In genomic region chr7:99409441-99410222, GRCm38 (mm10) we compare ENCODE assay signal across 9 mouse cellular contexts. TPM values are rescaled to one million over a fixed set of nuclear protein-coding genes. Genes with fewer than 3 reads are reported as not detected.
DNase-seq lines count a peak whose midpoint lies in the region; ATAC-seq and TF ChIP-seq lines count a peak whose summit lies in the region.
"Had no signal": no experiment of that assay in that cellular context is flagged by ENCODE, and none has a peak within 500 bp of the region (broad histone marks: within the 10 kb centered on the region; RNA-seq: fewer than 3 reads in every experiment).

No protein-coding gene starts in this region.

- no peak for TF ChIP-seq CTCF in testis, adult 2 months (IDR thresholded peaks at IDR 0.05; ENCODE audit: control insufficient read depth, insufficient read depth, insufficient replicate concordance, low read depth, low read length)

- no peak overlapping the region for H3K9ac ChIP-seq in hindbrain, embryonic 12.5 days
- no peak overlapping the region for H3K9ac ChIP-seq in hindbrain, embryonic 14.5 days
- H3K9ac ChIP-seq in limb, embryonic 12.5 days (replicated peaks) = no peak overlapping the region

- 73% methylated on average over 8 of the region's 8 CpGs for WGBS in hindbrain, embryonic 12.5 days
- 80% methylated on average over 8 of the region's 8 CpGs for WGBS in hindbrain, embryonic 14.5 days
- 66% methylated on average over 8 of the region's 8 CpGs for WGBS in limb, embryonic 12.5 days

- 0 out of 2 replicates have a peak overlapping the region, but pooled peaks have one; percentile 13 for H3K27ac ChIP-seq in hindbrain, embryonic 12.5 days
- no peak overlapping the region for H3K27ac ChIP-seq in hindbrain, embryonic 14.5 days
- H3K27ac ChIP-seq in testis, adult 2 months (ENCODE audit: control insufficient read depth, insufficient read depth, low read depth, low read length) = 0 out of 2 replicates have a peak overlapping the region, but pooled peaks have one; percentile 5
- H3K27ac ChIP-seq in limb, embryonic 12.5 days = peak overlapping the region; percentile 12; the same call in 1 of the 2 replicates

- ATAC-seq in hindbrain, embryonic 12.5 days (ENCODE audit: low FRiP score) = no peak
- no peak for ATAC-seq in hindbrain, embryonic 14.5 days (ENCODE audit: low FRiP score)
- ATAC-seq in limb, embryonic 12.5 days (ENCODE audit: insufficient number of reproducible peaks, insufficient read depth, low FRiP score, low TSS enrichment, low read depth) = no peak
- no peak for ATAC-seq in megakaryocyte progenitor cell, adult 5-6 weeks (replicated peaks; ENCODE audit: poor library complexity)

- peaks cover 19% of the 10 kb centered on the region for H3K4me1 ChIP-seq in hindbrain, embryonic 12.5 days
- H3K4me1 ChIP-seq in hindbrain, embryonic 14.5 days (replicated peaks; ENCODE audit: control insufficient read depth, insufficient read depth, low read length) = no peaks in the 10 kb centered on the region
- no peaks in the 10 kb centered on the region for H3K4me1 ChIP-seq in testis, adult 2 months (ENCODE audit: control insufficient read depth, insufficient read depth, low read length)
- H3K4me1 ChIP-seq in limb, embryonic 12.5 days (replicated peaks) = peaks cover 34% of the 10 kb centered on the region

- DNase-seq in hindbrain, embryonic 14.5 days (ENCODE audit: low spot score) = no peak
- DNase-seq in testis, postnatal 10 days (ENCODE audit: low spot score) = no peak
- DNase-seq in spleen, adult 12 weeks (ENCODE audit: low spot score) = no peak
- DNase-seq: adrenal gland, adult 8-10 months; cerebellum, postnatal 25 days had no signal

- no peak for TF ChIP-seq POLR2A in testis, adult 2 months (IDR thresholded peaks at IDR 0.05; ENCODE audit: control insufficient read depth, low read depth, low read length)

- H3K4me2 ChIP-seq in hindbrain, embryonic 12.5 days (replicated peaks) = no peak overlapping the region
- no peak overlapping the region for H3K4me2 ChIP-seq in hindbrain, embryonic 14.5 days (replicated peaks)
- no peak overlapping the region for H3K4me2 ChIP-seq in limb, embryonic 12.5 days

- no peaks in the 10 kb centered on the region for H3K9me3 ChIP-seq in hindbrain, embryonic 12.5 days (replicated peaks)
- H3K9me3 ChIP-seq in hindbrain, embryonic 14.5 days (ENCODE audit: control insufficient read depth, low read length) = no peaks in the 10 kb centered on the region
- H3K9me3 ChIP-seq in limb, embryonic 12.5 days = no peaks in the 10 kb centered on the region

- H3K36me3 ChIP-seq in hindbrain, embryonic 12.5 days = peaks cover 37% of the 10 kb centered on the region
- peaks cover 32% of the 10 kb centered on the region for H3K36me3 ChIP-seq in hindbrain, embryonic 14.5 days (replicated peaks; ENCODE audit: control insufficient read depth, insufficient read depth)
- no peaks in the 10 kb centered on the region for H3K36me3 ChIP-seq in testis, adult 2 months (ENCODE audit: control insufficient read depth, insufficient read depth, low read length)
- no peaks in the 10 kb centered on the region for H3K36me3 ChIP-seq in limb, embryonic 12.5 days

- H3K4me3 ChIP-seq in hindbrain, embryonic 12.5 days = no peak overlapping the region
- H3K4me3 ChIP-seq in hindbrain, embryonic 14.5 days (replicated peaks; ENCODE audit: low read length) = no peak overlapping the region
- no peak overlapping the region for H3K4me3 ChIP-seq in testis, adult 2 months (ENCODE audit: control insufficient read depth, low read depth, low read length)
- H3K4me3 ChIP-seq in limb, embryonic 12.5 days (replicated peaks) = no peak overlapping the region

- H3K27me3 ChIP-seq in hindbrain, embryonic 12.5 days = no peaks in the 10 kb centered on the region
- H3K27me3 ChIP-seq in hindbrain, embryonic 14.5 days (ENCODE audit: control insufficient read depth, insufficient read depth, low read length) = no peaks in the 10 kb centered on the region
- no peaks in the 10 kb centered on the region for H3K27me3 ChIP-seq in testis, adult 2 months (ENCODE audit: control insufficient read depth, insufficient read depth, low read length)
- H3K27me3 ChIP-seq in limb, embryonic 12.5 days = no peaks in the 10 kb centered on the region

RNA-seq across cellular contexts. Expression of gene Gdpd5, which starts 28.4 kb away (rescaled TPM):
- polyA plus RNA-seq in hindbrain, embryonic 12.5 days (2016; fragmentation: Nextera tagmentation; extraction: Ambion mirVana) = 43.8 and 44.5 TPM in 2 replicates
- polyA plus RNA-seq in hindbrain, embryonic 14.5 days (2014; fragmentation: Nextera tagmentation; extraction: Ambion mirVana) = 37.7 and 46.2 TPM in 2 replicates
- polyA plus RNA-seq in testis, adult 2 months (2012; rRNA removed) = 9.9 and 11.1 TPM in 2 replicates
- 11.2 and 12.2 TPM in 2 replicates for polyA plus RNA-seq in limb, embryonic 12.5 days (2016; fragmentation: Nextera tagmentation; extraction: Ambion mirVana)
- 0.10 TPM in 1 of 2 replicates, not detected in the other for total RNA-seq in megakaryocyte progenitor cell, adult 5-6 weeks (2015)
- 0.08 TPM in 1 of 2 replicates, not detected in the other for total RNA-seq in megakaryocyte progenitor cell, adult 5-6 weeks (2017)

RNA-seq across cellular contexts. Expression of gene Klhl35, which starts 56.2 kb away (rescaled TPM):
- polyA plus RNA-seq in hindbrain, embryonic 12.5 days (2016; fragmentation: Nextera tagmentation; extraction: Ambion mirVana) = 39.2 and 47.1 TPM in 2 replicates
- polyA plus RNA-seq in hindbrain, embryonic 14.5 days (2014; fragmentation: Nextera tagmentation; extraction: Ambion mirVana) = 4.1 and 4.7 TPM in 2 replicates
- polyA plus RNA-seq in testis, adult 2 months (2012; rRNA removed) = 11.7 and 13.7 TPM in 2 replicates
- 1.2 and 1.7 TPM in 2 replicates for polyA plus RNA-seq in limb, embryonic 12.5 days (2016; fragmentation: Nextera tagmentation; extraction: Ambion mirVana)
- 0.79 and 1.0 TPM in 2 replicates for total RNA-seq in megakaryocyte progenitor cell, adult 5-6 weeks (2015)
- 1.2 TPM in 2 replicates for total RNA-seq in megakaryocyte progenitor cell, adult 5-6 weeks (2017)

RNA-seq across cellular contexts. Expression of gene Serpinh1, which starts 56.6 kb away (rescaled TPM):
- polyA plus RNA-seq in hindbrain, embryonic 12.5 days (2016; fragmentation: Nextera tagmentation; extraction: Ambion mirVana) = 838 and 891 TPM in 2 replicates
- polyA plus RNA-seq in hindbrain, embryonic 14.5 days (2014; fragmentation: Nextera tagmentation; extraction: Ambion mirVana) = 122 and 128 TPM in 2 replicates
- polyA plus RNA-seq in testis, adult 2 months (2012; rRNA removed) = 17.8 and 18.8 TPM in 2 replicates
- 1,189 and 1,266 TPM in 2 replicates for polyA plus RNA-seq in limb, embryonic 12.5 days (2016; fragmentation: Nextera tagmentation; extraction: Ambion mirVana)
- total RNA-seq in megakaryocyte progenitor cell, adult 5-6 weeks (2015) = 0.05 TPM in 1 of 2 replicates, not detected in the other
- total RNA-seq in megakaryocyte progenitor cell, adult 5-6 weeks (2017) = not detected in 2 replicates
